ENCODE assay signal across 9 mouse cellular contexts in genomic region chr13:72628462-72628916, GRCm38 (mm10). TPM values are rescaled to one million over a fixed set of nuclear protein-coding genes. Genes with fewer than 3 reads are reported as not detected.
DNase-seq lines count a peak whose midpoint lies in the region; ATAC-seq and TF ChIP-seq lines count a peak whose summit lies in the region.
"Had no signal": no experiment of that assay in that cellular context is flagged by ENCODE, and none has a peak within 500 bp of the region (broad histone marks: within the 10 kb centered on the region; RNA-seq: fewer than 3 reads in every experiment).

Gene Irx2 (plus strand): TSS chr13:72628820.

- no peaks in the 10 kb centered on the region for H3K4me1 ChIP-seq in kidney, adult 2 months (ENCODE audit: control insufficient read depth, insufficient read depth, low read length)
- peaks cover 11% of the 10 kb centered on the region for H3K4me1 ChIP-seq in lung, embryonic 15.5 days
- peaks cover 3% of the 10 kb centered on the region; the same call in 1 of the 2 replicates for H3K4me1 ChIP-seq in small intestine, adult 2 months (ENCODE audit: control insufficient read depth, insufficient read depth, insufficient read length, low read length)

- H3K9ac ChIP-seq in lung, embryonic 15.5 days = peak within 1 kb of the TSS; percentile 83

- WGBS in kidney, adult 2 months = under 1% methylated on average over 40 of the region's 45 CpGs
- WGBS in lung, embryonic 15.5 days = 0% methylated on average over 32 of the region's 45 CpGs
- 1% methylated on average over 45 of the region's 45 CpGs for WGBS in small intestine, adult 2 months

- no peak for TF ChIP-seq POLR2A in kidney, adult 2 months (IDR thresholded peaks at IDR 0.05; ENCODE audit: low read depth, low read length)
- TF ChIP-seq POLR2A in small intestine, adult 2 months (IDR thresholded peaks at IDR 0.05; ENCODE audit: low read depth, low read length) = no peak

- no peaks in the 10 kb centered on the region for H3K9me3 ChIP-seq in lung, embryonic 15.5 days

- peak; percentile 43 for DNase-seq in ovary, postnatal 36 days (ENCODE audit: low spot score)
- DNase-seq in ovary, postnatal 10 days (ENCODE audit: low spot score) = no peak
- DNase-seq in embryo, embryonic 11 days = peak; percentile 94
- DNase-seq in heart, adult 8-10 months (ENCODE audit: low spot score) = peak; percentile 58
- peak; percentile 89 for DNase-seq in kidney, adult 2 months
- no peak for DNase-seq in thymus, postnatal 36 days

- H3K27me3 ChIP-seq in kidney, adult 2 months (replicated peaks; ENCODE audit: control insufficient read depth, insufficient read depth, low read length) = peaks cover 7% of the 10 kb centered on the region
- peaks cover 98% of the 10 kb centered on the region for H3K27me3 ChIP-seq in lung, embryonic 15.5 days
- H3K27me3 ChIP-seq in small intestine, adult 2 months (ENCODE audit: control insufficient read depth, insufficient read depth, low read length) = peaks cover 69% of the 10 kb centered on the region
- H3K27me3 ChIP-seq: CH12.LX had no signal

- TF ChIP-seq CTCF in kidney, adult 2 months (conservative IDR thresholded peaks at IDR 0.05; ENCODE audit: insufficient read depth, insufficient read length, low read depth, low read length) = no peak
- TF ChIP-seq CTCF in small intestine, adult 2 months (IDR thresholded peaks at IDR 0.05; ENCODE audit: extremely low read depth, insufficient read length, insufficient replicate concordance, low read depth, low read length) = no peak

- peak within 1 kb of the TSS; percentile 91 for H3K4me2 ChIP-seq in lung, embryonic 15.5 days

- peak; percentile 94 for ATAC-seq in lung, embryonic 15.5 days (ENCODE audit: borderline replicate concordance, extremely low read depth, low FRiP score, low TSS enrichment)

- peak within 1 kb of the TSS; percentile 69 for H3K4me3 ChIP-seq in kidney, adult 2 months (ENCODE audit: insufficient read depth, low read depth, low read length)
- H3K4me3 ChIP-seq in lung, embryonic 15.5 days = peak within 1 kb of the TSS; percentile 62
- H3K4me3 ChIP-seq in small intestine, adult 2 months (ENCODE audit: low read depth, low read length) = peak within 1 kb of the TSS; percentile 41

- no peaks in the 10 kb centered on the region for H3K36me3 ChIP-seq in kidney, adult 2 months (ENCODE audit: control insufficient read depth, insufficient read depth, low read length)
- no peaks in the 10 kb centered on the region for H3K36me3 ChIP-seq in lung, embryonic 15.5 days
- no peaks in the 10 kb centered on the region for H3K36me3 ChIP-seq in small intestine, adult 2 months (ENCODE audit: control insufficient read depth, insufficient read depth, low read length)

- peak within 1 kb of the TSS; percentile 89 for H3K27ac ChIP-seq in kidney, adult 2 months (ENCODE audit: insufficient read depth, low read depth, low read length)
- peak within 1 kb of the TSS; percentile 89 for H3K27ac ChIP-seq in lung, embryonic 15.5 days
- H3K27ac ChIP-seq in small intestine, adult 2 months (ENCODE audit: insufficient read depth, low read depth, low read length) = no peak within 1 kb of the TSS

RNA-seq across cellular contexts. Expression of gene Irx2, which starts in this region (rescaled TPM):
- total RNA-seq in heart, adult 8-10 months (2022) = 1 to 10 TPM; 3.8 to 7.4 (median 4.9) TPM
- polyA plus RNA-seq in kidney, adult 2 months (2012; rRNA removed) = 17.6 and 21.9 TPM in 2 replicates
- 31.7 and 33.5 TPM in 2 replicates for polyA plus RNA-seq in lung, embryonic 15.5 days (2015; fragmentation: Nextera tagmentation; extraction: Ambion mirVana)
- polyA plus RNA-seq in small intestine, adult 2 months (2012; rRNA removed) = 0.51 TPM in 1 of 2 replicates, not detected in the other
- total RNA-seq: CH12.LX had no signal

Comparison
In these comparisons a context has a peak if more than half of its experiments do, and no peak if none do; other contexts are left out.
1. RNA of gene Irx2 (polyA plus RNA-seq): 31.7 to 33.5 TPM in lung, embryonic 15.5 days and 17.6 to 21.9 TPM in kidney, adult 2 months; 0.51 TPM in small intestine, adult 2 months; every median in the first group is over 10 times any median in the second.
2. DNase-seq: peak in ovary, postnatal 36 days (single experiment), embryo, embryonic 11 days (single experiment), heart, adult 8-10 months (single experiment) and kidney, adult 2 months (single experiment); none in ovary, postnatal 10 days (single experiment) and thymus, postnatal 36 days (0 of 2).
3. Peak in every context shown above with its lines, with median percentiles within 50 percentile points of each other: H3K4me3 ChIP-seq.